ENCODE assay signal across 8 mouse cellular contexts in genomic region chr4:34551966-34552365, GRCm38 (mm10). TPM values are rescaled to one million over a fixed set of nuclear protein-coding genes. Genes with fewer than 3 reads are reported as not detected.
DNase-seq lines count a peak whose midpoint lies in the region; ATAC-seq and TF ChIP-seq lines count a peak whose summit lies in the region.

No protein-coding gene starts in this region.

- H3K4me2 ChIP-seq in limb, embryonic 12.5 days, result peak overlapping the region; percentile 77
- H3K4me2 ChIP-seq in stomach, embryonic 14.5 days (replicated peaks; ENCODE audit: low read depth, low read length), result peak overlapping the region; percentile 54

- TF ChIP-seq CTCF in cerebellum, adult 2 months (IDR thresholded peaks at IDR 0.05; ENCODE audit: borderline replicate concordance, insufficient read depth, low read depth, low read length), result no peak

- H3K27ac ChIP-seq in cerebellum, adult 2 months (ENCODE audit: insufficient read depth, low read length), result no peak overlapping the region
- peak overlapping the region; percentile 95; the same call in 1 of the 2 replicates for H3K27ac ChIP-seq in limb, embryonic 12.5 days
- no peak overlapping the region; the same call in 1 of the 2 replicates for H3K27ac ChIP-seq in stomach, embryonic 14.5 days (ENCODE audit: low read length)

- peaks cover 11% of the 10 kb centered on the region; the same call in 1 of the 2 replicates for H3K4me1 ChIP-seq in cerebellum, adult 2 months (ENCODE audit: control insufficient read depth, insufficient read depth, low read length)
- H3K4me1 ChIP-seq in megakaryocyte, embryonic 14.5 days, result peaks cover 34% of the 10 kb centered on the region
- peaks cover 24% of the 10 kb centered on the region for H3K4me1 ChIP-seq in limb, embryonic 12.5 days (replicated peaks)
- H3K4me1 ChIP-seq in stomach, embryonic 14.5 days (ENCODE audit: control insufficient read depth, insufficient read depth, low read length), result peaks cover 16% of the 10 kb centered on the region; the same call in 1 of the 2 replicates

- no peaks in the 10 kb centered on the region for H3K9me3 ChIP-seq in megakaryocyte, embryonic 14.5 days
- H3K9me3 ChIP-seq in limb, embryonic 12.5 days, result no peaks in the 10 kb centered on the region
- no peaks in the 10 kb centered on the region for H3K9me3 ChIP-seq in stomach, embryonic 14.5 days (ENCODE audit: control insufficient read depth, low read depth, low read length)

- peak overlapping the region; percentile 96 for H3K4me3 ChIP-seq in cerebellum, adult 2 months (replicated peaks; ENCODE audit: insufficient read depth, low read depth, low read length)
- H3K4me3 ChIP-seq in megakaryocyte, embryonic 14.5 days (replicated peaks), result peak overlapping the region; percentile 98
- H3K4me3 ChIP-seq in limb, embryonic 12.5 days (replicated peaks), result peak overlapping the region; percentile 99
- peak overlapping the region; percentile 99 for H3K4me3 ChIP-seq in stomach, embryonic 14.5 days (ENCODE audit: low read depth, low read length)

- no peak for TF ChIP-seq POLR2A in cerebellum, adult 2 months (IDR thresholded peaks at IDR 0.05; ENCODE audit: borderline replicate concordance, insufficient read depth, low read length)

- no peaks in the 10 kb centered on the region for H3K27me3 ChIP-seq in cerebellum, adult 2 months (ENCODE audit: control insufficient read depth, insufficient read depth, low read length)
- H3K27me3 ChIP-seq in megakaryocyte, embryonic 14.5 days (replicated peaks), result no peaks in the 10 kb centered on the region
- H3K27me3 ChIP-seq in limb, embryonic 12.5 days, result no peaks in the 10 kb centered on the region
- no peaks in the 10 kb centered on the region for H3K27me3 ChIP-seq in stomach, embryonic 14.5 days (ENCODE audit: control insufficient read depth, insufficient read depth, low read length)

- H3K9ac ChIP-seq in limb, embryonic 12.5 days (replicated peaks), result peak overlapping the region; percentile 97
- H3K9ac ChIP-seq in stomach, embryonic 14.5 days (replicated peaks; ENCODE audit: low read depth, low read length), result peak overlapping the region; percentile 97

- ATAC-seq in megakaryocyte, adult 5-6 weeks (ENCODE audit: poor library complexity, severe bottlenecking), result no peak
- ATAC-seq in limb, embryonic 12.5 days (ENCODE audit: insufficient number of reproducible peaks, insufficient read depth, low FRiP score, low TSS enrichment, low read depth), result no peak
- ATAC-seq in stomach, embryonic 14.5 days (ENCODE audit: insufficient number of reproducible peaks, insufficient read depth, low FRiP score, low read depth), result no peak

- DNase-seq in cerebellum, adult 2 months, result no peak
- no peak for DNase-seq in cerebellum, adult 18-20 months
- DNase-seq in layer of hippocampus, adult 18-20 months (ENCODE audit: low spot score in 2 of 2), result no peak
- no peak for DNase-seq in right cerebral cortex, postnatal 4 days

- peaks cover 24% of the 10 kb centered on the region for H3K36me3 ChIP-seq in megakaryocyte, embryonic 14.5 days (replicated peaks; ENCODE audit: low read length)
- peaks cover 7% of the 10 kb centered on the region; the same call in 1 of the 2 replicates for H3K36me3 ChIP-seq in limb, embryonic 12.5 days
- H3K36me3 ChIP-seq in stomach, embryonic 14.5 days (ENCODE audit: control insufficient read depth, insufficient read depth, low read length), result no peaks in the 10 kb centered on the region

- 3% methylated on average over 3 of the region's 3 CpGs for WGBS in cerebellum, adult 2 months
- WGBS in limb, embryonic 12.5 days, result 17% methylated on average over 3 of the region's 3 CpGs
- WGBS in stomach, embryonic 14.5 days, result 4% methylated on average over 3 of the region's 3 CpGs

RNA-seq across cellular contexts. Expression of gene Akirin2, which starts 1.2 kb away (rescaled TPM):
- 67.1 and 72.2 TPM in 2 replicates for polyA plus RNA-seq in cerebellum, adult 2 months (2012; rRNA removed)
- 69.1 and 145 TPM in 2 replicates for polyA plus RNA-seq in megakaryocyte, embryonic 14.5 days (2012; ENCODE audit: insufficient read depth, low replicate concordance)
- total RNA-seq in megakaryocyte, adult 5-6 weeks (2015), result 59.6 and 68.0 TPM in 2 replicates
- 49.9 and 62.4 TPM in 2 replicates for total RNA-seq in megakaryocyte, adult 5-6 weeks (2017)
- polyA plus RNA-seq in limb, embryonic 12.5 days (2016; fragmentation: Nextera tagmentation; extraction: Ambion mirVana), result 90.2 and 101 TPM in 2 replicates
- 42.8 and 44.9 TPM in 2 replicates for polyA plus RNA-seq in stomach, embryonic 14.5 days (2014; fragmentation: Nextera tagmentation; extraction: Ambion mirVana)
- 100 to 1,000 TPM; 101 to 103 TPM for total RNA-seq in layer of hippocampus, adult 18-20 months (2021)
